Mouse (Mus musculus): ENCODE results near the gene Prkar2a.

- no peak for TF ChIP-seq POLR2A (IDR thresholded peaks at IDR 0.05; ENCODE audit: low read depth, low read length)
- TF ChIP-seq CTCF (IDR thresholded peaks at IDR 0.05; ENCODE audit: extremely low read depth, insufficient read length, insufficient replicate concordance, low read depth, low read length) = no peak
Observed at GRCm38 (mm10) chr9:108782836-108783547, 93.9 kb downstream of the Prkar2a start.
